Mouse (Mus musculus) adrenal gland, postnatal 14 days (tissue): ENCODE data around the gene 1700028P14Rik. TPM values are rescaled to one million over a fixed set of nuclear protein-coding genes. Genes with fewer than 3 reads are reported as not detected.

ENCODE experiments used
- DNase-seq: peaks from one replicate; pipeline ENCODE4 v3.0.0; 2021; ENCODE audit warnings: mixed read lengths
- total RNA-seq: library from RNA; stranded (reverse); gene quantifications from 2 replicates; pipeline ENCODE4 v1.2.3, GENCODE M21; 2021

1700028P14Rik gene
- total RNA-seq, 1 experiment from 2014 or later = not detected

DNA sequence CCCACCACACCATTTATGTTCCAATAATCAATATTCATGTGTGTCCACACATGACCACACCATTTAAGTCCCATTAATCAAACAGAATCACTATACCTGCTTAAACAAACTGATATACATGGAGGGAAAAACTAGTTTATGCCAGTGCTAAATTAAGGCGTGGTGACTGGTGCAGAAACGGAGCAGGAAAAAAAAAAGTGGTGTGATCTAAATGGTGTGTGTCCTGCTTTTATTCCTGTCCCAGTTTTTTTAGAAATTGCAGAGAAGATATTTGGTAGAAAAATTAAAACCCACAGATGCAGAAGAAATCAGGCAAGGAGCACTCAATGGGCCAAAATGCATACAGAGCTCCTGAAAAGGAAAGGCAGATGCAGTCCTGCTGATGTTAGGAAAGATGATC, 44.7 kb downstream of the 1700028P14Rik start:
- no peak for DNase-seq

DNA sequence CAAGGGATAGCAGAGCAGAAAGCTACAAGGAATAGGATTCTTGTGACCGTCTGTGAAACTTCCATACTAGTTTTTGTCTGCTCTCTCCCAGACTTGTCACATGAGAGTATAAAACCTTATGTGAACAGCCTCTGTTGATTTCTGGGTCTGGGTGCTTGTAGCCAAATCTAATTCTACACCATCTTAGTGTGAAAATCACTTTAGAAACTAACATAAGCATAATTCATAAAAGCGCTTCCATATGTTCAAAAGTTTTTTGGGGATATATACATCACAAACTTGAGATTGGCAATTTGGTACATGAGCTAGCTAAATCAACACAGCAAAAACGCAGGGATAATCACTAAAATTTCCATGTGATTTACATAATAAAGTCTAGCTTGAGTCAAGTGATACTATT, 57.7 kb downstream of the 1700028P14Rik start:
- no peak for DNase-seq

DNA sequence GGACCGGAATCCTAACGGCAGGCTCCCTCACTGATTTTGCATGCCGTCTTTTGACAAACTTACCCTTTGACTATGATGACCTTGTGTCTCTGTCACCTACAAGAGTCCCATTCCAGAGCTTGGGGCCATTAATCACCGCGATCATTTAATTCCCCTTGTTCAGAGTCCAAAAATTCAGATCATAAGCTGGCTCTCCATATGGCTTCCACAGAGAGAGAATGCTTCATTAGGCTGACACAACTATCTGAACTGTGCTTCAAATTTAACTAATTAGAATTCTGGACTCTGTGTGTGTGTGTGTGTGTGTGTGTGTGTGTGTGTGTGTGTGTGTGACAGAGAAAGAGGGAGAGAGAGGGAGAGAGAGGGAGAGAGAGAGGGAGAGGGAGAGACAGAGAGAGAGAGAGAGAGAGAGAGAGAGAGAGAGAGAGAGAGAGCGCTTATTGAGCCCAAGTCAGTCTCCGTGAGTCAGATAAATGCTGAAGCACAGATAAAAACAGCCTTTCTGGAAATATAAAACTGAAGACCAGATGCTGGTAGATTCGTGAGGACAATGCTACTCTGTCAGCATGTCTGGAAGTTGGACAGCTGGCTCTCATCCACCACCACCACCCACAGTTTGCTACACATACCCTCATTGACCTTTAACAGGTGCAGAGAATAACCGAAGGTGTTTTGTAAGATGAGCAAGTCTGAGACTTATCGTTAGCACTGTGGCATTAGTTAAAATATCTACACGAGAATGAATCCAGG, 73.8 kb downstream of the 1700028P14Rik start:
- DNase-seq = no peak

DNA sequence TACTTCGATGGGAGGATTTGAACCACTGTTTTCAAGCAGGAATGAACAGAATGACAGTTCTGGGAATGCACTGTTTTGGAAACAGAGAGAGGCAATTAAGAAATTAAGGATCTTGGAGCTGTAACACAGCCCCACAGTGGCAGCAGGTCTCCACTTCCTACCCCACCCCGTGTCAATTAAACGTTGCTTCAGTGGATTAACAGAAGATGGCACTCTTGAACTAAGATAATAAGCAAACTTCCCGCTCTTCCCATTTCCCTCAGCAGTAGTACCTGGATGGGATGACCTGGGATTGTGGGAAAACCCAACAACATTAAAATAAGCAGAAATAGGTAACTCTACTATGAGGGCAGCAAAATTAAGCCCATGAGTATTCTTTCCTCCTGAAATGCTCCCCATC, 75.9 kb downstream of the 1700028P14Rik start:
- DNase-seq = no peak

DNA sequence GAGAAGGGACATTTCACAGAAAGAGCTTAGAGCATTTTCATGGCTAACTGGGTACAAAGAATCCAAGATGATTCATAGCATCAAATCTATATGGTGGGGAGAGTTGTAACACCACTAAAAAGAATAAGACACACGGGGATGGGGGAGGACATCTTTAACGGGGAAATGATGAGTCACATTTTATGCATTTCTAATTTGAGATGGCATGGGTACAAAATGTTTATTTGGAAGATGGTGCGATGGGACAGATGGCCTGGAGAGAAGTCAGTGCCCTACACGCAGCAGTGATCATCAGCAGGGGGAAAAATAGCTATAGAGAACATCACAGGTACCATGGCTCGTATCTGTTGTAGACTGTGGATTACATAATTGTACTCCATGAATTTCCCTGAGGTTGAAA, 88.9 kb downstream of the 1700028P14Rik start:
- no peak for DNase-seq

DNA sequence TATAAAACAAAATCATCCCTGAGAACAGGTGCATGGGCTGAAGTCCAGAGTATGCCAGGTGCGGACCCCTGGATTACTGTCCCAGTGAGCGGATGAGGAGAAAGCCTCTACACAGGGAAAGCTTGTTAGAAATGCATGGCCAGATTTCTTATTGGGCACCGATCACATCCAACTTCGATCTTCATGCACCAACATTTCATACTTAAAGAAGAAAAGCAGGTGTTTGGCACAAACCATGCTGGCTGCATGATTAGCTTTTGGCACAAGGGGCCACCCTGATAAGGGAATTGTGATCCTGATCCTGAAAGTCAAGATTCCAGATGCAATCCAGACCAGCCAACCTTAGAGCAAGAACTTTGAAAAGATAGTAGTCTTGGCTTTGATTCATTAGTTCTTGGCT, 90.0 kb downstream of the 1700028P14Rik start:
- no peak for DNase-seq

DNA sequence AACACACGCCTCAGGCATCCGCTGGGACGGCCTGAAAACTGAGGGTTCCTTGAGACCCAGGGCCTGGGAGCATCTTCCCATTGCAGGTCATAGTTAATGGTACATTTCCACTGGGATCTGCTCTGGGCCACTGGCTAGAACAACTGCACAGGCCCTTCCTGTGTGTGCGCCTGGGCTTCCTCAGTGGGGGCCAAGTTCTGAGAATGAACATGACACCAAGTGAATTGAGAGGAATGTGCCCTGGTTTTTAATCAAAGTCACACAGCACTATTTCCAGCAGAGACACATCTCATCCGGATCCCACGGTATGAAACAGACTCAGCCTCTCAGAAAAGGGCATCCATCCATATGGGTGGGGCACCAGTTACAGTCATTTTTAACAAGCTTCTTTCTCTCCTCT, 90.6 kb downstream of the 1700028P14Rik start:
- no peak for DNase-seq

DNA sequence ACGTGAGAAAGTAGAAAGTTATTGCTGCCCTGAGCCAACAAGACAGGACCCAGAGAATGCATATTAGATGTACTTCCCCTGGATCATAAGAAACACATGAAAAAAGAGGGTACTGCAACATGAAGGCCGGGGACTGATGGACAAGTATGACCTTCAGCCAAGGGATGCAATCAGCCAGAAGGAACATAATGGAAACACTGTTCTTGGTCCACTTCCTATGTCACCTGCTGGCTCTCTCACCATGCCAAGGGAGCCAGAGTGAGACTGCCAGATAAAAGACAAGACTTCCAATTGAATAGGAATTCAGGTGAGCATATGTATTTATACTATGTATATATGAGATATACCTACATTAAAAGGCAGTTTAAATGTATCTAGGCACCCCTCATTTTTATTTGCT, 99.2 kb downstream of the 1700028P14Rik start:
- no peak for DNase-seq

DNA sequence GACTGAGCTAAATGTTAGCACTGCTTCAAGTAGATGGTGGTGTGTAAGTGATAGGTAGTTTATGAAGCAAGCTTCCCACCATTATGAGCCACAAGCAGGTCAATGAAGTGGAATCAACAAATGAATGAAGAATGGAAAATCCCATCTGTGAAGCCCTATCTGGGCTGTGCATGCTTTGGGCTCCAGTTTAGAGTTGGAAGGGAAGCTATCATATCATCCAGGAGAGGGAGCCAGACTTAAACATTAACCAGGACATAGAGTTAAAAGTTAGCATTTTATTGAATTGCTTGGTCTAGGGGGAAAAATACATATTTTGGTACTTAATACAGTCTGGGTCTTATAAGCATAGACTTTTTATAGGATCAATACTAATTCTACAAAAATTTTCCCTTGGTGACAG, 107.0 kb downstream of the 1700028P14Rik start:
- DNase-seq = no peak

DNA sequence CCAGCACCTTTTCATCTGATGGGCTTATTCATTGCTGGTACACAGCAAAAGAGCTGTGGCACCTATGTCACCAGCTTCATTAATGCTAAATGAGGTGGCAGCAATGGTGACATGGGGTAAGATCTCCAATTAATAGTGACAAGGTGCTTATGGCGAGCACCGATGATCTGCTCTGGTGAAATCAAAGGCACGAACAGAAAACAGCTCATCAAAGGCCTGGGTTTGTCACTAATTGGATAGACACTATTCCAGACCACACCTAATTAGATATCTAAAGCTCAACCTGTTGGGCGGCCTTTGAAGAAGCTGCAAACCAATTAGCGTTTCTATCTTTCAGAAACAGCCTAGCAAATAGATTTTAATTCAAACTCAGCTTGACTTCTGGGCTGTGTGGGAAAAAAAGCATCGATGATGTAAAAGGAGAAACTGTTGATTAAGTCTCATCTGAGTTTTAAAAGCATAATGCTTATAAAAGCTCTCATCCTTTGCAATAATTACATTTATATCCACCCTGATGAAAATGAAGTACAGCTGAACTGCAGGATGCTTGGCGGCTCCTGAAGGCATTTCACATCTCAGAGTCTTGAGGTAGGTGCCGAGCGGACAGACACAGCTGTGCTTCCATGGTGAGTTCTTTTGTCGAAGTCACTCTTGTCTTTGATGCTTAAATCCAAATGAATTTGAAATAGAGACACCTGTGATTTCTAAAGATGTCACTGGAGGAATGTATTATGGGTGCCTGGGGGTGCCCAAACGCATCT, 109.2 kb downstream of the 1700028P14Rik start:
- DNase-seq = no peak

DNA sequence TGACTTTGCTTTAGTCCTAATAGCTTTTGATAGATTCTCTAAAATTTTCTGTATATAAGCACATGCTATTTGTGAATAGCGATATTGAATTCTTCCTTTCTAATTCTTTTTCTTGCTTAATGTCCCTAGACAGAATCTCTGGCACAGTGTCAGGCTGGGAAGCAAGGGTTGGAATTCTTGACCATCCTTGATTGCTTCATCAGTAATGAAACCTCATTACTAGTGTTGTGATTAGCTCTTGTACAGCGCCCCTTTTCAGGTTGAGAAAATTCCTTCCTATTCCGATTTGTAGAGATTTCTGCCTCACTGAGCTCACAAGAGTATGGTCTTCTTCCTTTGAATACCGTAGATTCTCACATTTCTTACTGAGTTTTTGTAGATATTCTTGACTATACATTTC, 109.9 kb downstream of the 1700028P14Rik start:
- DNase-seq = no peak

DNA sequence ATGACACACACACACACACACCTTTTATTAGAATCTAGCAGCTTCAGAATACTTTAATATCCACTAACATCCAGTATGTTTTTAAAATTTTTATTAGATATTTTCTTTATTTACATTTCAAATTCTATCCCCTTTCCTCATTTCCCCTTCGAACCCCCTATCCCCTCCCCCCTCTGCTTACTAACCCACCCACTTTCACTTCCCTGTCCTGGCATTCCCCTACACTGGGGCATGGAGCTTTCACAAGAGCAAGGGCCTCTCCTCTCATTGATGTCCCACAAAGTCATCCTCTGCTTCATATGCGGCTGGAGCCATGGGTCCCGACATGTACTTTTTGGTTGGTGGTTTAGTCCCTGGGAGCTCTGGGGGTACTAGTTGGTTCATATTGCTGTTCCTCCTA, 116.9 kb downstream of the 1700028P14Rik start:
- no peak for DNase-seq

DNA sequence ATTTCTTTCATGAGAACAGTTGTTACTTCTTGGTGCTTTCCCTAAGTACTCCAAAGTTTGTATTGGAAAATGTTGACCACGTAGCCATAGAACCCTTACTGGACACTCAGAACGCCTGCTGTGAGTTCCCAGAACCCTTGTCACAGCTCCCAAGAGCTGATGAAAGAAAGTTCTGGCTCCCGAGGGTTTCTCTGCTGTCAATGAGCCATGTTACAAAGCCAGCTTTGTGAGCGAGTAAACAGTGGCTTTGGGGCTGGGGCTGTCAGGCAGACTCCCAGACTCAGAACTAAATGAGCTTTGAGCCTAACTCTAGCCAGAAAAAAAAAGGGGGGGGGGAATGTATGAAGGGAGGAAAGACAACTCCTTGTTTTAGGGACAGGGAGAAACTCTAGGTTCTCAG, 120.7 kb downstream of the 1700028P14Rik start:
- DNase-seq = no peak

DNA sequence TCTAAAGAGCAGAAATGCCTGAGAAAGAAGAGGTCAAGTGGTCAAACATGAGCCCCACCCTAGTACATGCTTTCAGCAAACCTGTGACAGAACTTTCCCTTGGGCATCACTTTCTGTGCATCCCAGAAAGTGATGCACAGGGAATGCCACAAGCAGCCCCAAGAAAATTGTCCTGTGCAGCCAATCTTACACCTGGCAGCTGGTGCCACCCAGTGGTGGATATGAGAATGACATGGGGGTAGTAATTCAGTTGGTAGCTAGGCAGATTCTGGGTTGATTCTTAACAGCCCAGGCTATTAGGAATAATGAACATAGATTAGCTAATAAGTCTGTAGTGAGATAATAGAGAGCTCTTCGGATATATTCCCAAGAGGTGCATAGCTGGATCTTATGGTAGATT, 128.9 kb downstream of the 1700028P14Rik start:
- peak; percentile 77 for DNase-seq

DNA sequence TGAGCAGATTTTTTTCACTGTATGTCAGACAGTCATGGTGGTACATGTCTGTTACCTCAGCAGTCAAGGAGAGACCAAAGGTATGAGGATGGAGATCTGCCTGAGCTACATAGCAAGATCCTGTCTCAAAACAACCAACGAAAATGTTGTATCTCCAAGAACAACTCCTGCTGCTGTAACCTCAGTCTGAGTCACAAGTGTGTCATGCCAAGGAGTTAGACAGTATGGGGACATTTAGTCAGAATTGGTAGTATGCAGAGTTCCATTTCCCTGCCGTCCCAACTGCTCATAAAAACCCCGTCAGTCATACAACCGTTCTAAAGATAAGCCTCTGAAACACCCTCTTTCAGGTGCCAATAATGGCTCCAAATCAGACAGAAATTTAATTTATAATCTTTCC, 130.8 kb downstream of the 1700028P14Rik start:
- DNase-seq = no peak

DNA sequence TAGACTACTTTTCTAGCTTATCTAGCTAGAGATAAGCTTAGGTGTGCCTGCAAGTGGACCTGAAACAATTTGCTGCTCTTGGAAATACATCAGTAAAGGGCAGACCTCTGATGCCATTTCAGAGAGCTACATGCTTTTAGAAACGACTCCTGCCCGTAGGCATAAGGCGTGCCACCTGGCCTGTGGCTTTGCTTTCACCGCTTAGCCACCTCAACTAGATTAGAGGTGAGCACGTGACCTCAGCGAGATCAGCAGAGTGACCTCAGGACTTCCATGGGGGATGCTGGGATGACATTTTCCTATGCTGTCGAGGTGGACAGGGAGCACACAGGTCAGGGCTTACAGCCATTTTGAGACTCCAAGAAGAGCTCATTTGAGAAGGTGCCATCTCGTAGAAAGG, 131.5 kb downstream of the 1700028P14Rik start:
- no peak for DNase-seq

DNA sequence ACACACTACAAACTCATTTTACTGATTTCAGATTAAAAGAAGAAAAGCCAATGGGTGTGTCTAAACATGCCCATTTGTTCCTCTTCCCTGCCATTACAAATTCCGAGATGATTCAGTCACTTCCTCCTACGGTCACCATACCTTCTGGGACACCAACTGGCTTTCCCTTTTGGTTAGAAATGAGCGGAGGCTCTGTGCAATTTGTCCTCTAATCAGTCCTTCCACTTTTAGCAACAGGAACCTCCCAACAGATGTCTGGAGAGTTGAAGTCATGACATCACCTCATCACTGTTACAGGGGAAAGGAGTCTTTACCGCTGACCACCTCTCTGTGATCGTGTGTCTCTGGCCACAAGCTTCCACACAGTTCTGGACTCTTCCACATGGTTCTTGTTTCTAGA, 132.0 kb downstream of the 1700028P14Rik start:
- DNase-seq = no peak

DNA sequence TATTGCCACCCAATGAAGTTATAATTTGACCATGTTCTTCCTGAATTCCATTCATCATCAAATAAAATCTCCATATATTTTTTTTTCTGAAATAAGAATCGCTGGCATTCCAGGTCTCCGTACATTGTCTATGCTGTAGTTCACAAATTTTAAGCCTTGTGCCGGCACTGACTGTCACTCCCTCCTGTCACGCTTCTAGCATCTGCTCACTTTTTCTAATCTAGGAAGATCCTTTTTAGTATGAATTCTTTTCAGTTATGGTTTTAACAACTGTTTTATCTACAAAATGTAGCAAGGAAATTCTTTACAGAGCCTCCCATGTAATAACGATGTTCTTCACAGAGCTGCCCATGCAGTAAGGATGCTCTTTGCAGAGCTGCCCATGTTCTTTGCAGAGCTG, 134.1 kb downstream of the 1700028P14Rik start:
- no peak for DNase-seq

DNA sequence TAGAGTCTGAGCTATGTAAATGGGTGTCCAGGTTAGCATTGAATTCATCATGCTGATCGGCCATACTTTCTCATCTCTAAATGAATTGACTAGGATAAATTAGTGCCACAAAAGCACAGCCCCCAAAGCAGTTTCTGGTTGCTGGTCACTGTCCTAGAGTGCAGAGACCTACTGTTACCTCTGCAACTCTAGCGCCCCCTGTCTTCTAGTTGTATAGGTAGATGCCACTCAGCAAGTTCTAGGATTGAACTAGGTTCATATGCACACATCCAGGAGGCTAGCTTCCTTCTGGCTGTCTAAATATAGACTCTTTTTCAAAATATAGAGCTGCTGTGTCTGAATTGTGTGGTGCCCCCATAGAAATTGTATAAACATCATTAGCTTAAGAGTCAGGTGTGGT, 141.3 kb downstream of the 1700028P14Rik start:
- DNase-seq = peak; percentile 23

Other genes starting within 250 kb of the 1700028P14Rik start
- gene Mamdc2, start 204.4 kb downstream of the 1700028P14Rik start, total RNA-seq = 2.0 and 2.3 TPM in 2 replicates
- 26.1 and 27.9 TPM in 2 replicates for gene Ptar1, start 34.6 kb upstream of the 1700028P14Rik start, total RNA-seq
- 4.1 and 9.3 TPM in 2 replicates for gene Apba1, start 106.1 kb upstream of the 1700028P14Rik start, total RNA-seq